Mouse (Mus musculus) right cerebral cortex, postnatal 10 days (tissue): ENCODE measurements around the gene Pla2g3.
A peak's percentile ranks its signal among the peaks of the same experiment; 100 is the strongest.

Experiments
- DNase-seq, 2 experiments: peaks; one replicate each; pipeline ENCODE4 v3.0.0; 2021; ENCODE audit warnings: low spot score in 2 of 2

Pla2g3 gene

DNA sequence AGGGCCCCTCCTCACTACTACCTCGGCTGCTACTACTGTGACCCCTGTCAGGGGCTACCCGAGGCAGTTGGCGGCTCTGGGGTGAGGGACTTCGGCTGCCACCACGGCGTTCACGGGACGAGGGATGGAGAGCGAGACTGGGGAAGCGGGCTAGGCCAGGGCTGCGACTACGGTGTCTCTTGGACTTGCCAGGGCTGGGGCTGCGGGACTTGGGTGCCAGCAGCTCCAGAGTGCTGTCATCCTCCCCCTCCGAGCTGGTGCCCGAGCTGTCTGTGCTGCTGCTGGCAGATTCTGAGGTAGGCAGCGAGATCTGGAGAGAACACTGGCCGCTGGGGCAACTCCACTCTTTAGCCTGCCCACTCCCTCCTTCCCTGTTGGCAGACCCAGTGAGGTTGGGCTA lies 6.8 kb downstream of the Pla2g3 start:
- no peak for DNase-seq

DNA sequence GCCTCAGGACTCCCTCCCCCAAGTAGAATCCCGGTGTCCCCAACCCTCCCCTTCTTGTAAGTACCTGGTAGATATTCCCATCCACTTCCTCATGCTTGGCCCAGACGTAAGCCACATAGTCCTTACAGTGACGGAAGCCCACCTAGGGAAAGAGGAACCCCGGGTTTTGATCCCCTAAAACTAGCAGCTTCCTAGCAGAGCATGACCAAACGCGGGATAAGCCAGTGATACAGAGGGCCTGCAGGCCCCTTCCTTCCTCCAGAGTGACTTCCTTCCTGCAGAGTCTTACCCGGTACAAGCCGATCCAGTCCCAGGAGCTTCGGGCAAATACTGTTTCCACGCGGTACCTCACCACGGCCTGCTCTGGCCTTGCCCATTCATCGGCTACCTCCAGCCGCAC lies 7.4 kb downstream of the Pla2g3 start:
- DNase-seq, result no peak

DNA sequence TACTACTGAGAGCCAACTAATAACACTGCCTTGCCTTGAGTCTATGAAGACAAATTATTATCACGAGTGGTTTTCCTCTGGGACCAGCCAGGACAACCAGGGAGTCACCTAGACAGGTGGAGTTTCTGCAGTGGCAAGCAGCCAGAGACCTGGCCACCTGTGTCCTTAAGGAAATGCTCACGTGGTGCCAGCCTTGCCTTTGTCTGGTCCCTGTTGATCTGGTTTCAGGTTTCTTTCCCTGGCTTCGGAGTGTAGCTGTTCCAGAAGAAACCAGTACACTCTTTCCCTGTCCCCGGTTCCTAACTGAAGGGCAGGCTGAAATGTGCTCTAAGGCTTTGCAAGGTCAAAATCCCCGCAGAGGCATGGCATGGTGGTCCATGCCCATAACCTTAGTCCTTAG lies 8.7 kb downstream of the Pla2g3 start:
- no peak for DNase-seq

DNA sequence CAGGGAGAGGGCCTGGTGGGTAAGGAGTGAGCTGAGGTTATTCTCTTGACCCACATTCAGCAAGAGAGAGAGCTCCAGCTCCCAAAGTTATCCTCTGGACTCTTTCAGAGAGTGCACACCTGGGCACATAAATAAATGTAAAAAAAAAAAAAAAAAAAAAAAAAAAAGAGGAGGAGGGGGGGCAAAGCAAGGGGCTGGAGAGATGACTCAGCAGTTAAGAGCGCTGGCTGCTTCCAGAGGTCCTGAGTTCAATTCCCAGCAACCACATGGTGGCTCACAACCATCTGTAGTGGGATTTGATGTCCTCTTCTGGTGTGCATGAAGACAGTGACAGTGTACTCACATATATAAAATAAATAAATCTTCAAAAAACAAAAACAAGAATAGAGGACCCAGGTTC lies 9.2 kb downstream of the Pla2g3 start:
- DNase-seq, result no peak

DNA sequence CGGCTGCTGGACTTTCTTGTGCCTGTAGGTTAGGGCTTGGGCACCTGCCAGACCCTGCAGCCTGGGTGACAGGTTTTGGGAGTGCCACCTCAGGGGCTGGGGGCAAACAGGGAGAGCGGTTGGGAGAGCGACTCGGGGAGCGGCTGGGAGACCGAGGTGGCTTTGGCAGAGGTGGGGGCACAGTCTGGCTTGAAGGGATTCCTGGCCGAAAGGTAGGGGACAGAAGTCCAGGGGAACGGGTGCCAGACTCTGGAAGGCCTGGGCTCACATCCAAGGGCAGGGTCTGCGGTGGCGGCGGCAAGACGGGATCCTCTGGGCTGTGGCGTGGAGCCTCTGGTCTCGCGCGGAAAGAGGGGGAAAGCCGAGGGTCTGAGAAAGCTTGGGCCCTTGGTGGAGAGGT lies 14.0 kb downstream of the Pla2g3 start:
- no peak for DNase-seq

GRCm38 (mm10) chr11:3502459-3503072 lies 14.5 kb downstream of the Pla2g3 start:
- DNase-seq, result no peak

DNA sequence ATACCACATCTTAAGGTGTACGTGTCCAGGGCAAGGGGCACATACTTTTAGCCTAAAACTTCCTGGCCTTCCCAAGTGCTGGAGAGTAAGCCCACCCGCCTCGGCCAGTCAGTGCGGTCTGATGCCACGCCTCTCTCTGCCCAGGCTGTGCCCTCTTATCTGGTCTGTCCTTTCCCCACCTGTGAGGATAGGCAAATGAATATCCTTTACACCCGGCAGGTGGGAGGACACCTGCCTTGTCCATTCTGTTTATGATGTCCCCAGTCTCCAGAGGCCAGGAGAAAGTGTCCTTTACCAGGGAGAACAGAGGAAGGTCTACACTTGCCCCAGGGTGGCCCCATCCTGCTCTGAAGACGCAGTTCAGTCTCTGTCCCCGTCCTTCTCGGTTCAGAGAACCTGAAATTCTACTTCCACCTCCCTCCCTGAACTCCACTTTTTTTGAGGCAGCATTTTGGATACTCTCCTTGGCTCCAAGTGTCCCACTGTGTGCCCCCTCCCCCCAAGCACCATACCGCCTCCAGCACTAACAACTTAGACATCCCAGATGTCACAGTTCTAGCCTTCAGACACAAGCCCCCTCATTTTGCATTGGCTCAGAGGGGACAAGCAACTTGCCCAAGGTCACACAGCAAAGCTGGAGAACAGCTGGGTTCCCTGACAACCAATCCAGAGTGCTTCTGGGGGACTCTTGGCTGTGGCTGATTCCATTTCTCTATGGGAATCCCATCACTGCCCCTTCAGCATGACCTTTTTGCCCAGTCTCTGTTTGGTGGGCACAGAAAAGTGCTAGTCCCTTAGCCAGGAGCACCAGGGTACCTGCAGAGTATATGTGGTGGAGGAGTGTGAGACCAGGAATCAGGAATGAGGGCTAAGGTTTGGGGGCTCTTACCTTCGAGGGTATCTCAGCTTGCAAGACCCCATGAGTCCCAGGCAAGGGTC lies 15.9 kb downstream of the Pla2g3 start:
- DNase-seq, result no peak

DNA sequence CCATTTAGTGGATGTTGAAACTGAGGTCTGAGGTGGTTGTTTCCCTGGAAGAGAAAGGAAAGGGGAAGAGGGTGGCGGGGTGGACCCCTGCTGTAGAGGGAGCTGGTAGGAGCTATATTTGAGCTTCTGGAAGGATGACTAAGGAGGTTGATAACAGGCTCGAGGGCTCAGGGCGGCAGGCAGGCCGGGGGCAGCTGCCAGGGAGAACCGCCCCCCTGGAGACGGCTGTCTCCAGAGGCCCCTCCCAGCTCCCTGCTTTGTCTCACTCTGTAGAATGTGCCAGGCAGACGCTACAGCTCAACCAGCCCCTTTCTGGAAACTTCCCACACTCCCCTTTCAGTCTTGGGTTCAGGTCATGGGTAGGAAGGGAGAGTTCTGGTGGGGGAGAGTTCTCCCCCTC lies 20.1 kb downstream of the Pla2g3 start:
- DNase-seq, result no peak

- DNase-seq, result no peak
These were observed 21.3 kb downstream of the Pla2g3 start for GRCm38 (mm10) chr11:3509181-3510085.

- no peak for DNase-seq
These were observed 22.2 kb downstream of the Pla2g3 start for GRCm38 (mm10) chr11:3510321-3510720.

DNA sequence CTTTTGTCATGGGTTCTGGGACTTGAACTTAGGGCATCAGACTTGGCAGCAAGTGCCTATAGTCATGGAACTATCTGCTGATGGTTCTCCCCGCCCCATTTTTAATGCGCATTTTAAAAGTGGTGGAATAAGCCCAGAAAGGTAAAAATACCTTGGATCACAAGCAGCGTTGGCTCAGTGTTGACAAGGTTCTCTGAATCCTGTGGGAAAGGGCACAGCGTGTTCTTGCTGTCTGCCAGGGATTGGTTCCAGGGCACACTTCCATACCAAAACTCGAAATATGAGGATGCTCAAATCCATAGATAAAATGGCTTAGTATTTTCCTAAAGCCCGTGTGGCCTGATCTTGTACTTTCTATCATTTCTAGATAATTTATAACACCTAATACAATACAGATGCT lies 25.2 kb downstream of the Pla2g3 start:
- DNase-seq, result no peak

- peak; percentile 92 to 93 for DNase-seq
These were observed 26.5 kb downstream of the Pla2g3 start, which contains the start of gene Selenom for GRCm38 (mm10) chr11:3514529-3515054. TSS of gene Selenom (plus strand) at chr11:3514684.

DNA sequence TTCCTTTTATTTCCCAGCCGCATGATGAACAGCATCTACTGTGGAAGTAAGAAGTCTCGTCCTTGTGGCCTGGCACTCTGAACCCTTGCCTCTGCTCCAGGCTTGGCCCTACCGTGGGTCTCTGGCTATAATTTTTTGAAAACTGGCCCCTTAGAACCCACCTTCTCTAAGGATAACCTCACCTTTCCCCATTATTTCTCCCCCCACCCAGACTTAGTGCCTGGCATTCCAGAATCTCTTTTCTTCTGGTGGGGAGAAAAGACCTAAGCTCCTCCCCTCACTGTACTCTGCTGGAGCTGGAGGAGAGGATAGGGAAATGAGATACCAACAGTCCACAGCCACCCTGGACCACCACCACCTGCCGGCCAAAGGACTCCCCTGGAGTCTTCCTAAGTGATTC lies 27.1 kb downstream of the Pla2g3 start:
- DNase-seq, result no peak

DNA sequence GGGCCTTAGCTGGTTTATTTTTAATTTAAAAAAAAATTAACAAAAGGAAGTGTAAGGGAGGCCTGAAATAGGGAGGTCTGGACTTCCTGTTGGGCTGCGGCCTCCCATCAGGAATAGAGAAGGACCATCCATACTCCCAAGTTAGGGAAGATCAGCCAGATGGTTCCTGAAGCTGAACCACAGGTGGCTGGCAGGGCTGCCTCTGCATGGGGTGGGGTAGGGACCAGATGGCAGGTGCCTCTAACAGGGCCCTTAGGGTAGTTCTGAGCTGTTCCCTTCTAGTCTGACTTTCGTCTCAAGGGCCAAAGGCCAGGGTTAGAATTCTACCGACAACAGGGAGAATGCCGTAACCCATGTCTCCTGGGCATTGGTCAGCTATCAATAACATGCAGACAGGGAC lies 27.6 kb downstream of the Pla2g3 start:
- no peak for DNase-seq

DNA sequence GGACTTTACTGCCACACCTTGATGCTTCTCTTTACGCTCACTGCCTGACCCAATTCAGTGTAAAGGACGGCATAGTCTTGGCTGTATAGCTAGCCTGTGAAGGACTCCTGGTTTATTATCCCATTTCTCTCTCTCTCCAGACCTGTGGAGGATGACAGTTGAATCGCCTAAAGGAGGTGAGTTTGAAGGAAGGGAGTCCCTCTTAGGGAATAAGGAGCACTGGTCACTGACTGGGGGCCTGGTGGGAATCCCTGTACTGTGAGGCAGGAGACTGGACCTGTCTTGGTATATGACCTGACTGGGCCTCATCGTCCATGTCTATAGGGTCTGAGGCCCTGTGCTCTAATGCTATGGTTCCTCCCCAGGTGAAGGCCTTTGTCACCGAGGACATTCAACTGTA lies 28.0 kb downstream of the Pla2g3 start:
- no peak for DNase-seq

- no peak for DNase-seq
These were observed 29.1 kb downstream of the Pla2g3 start for GRCm38 (mm10) chr11:3516859-3517845.

DNA sequence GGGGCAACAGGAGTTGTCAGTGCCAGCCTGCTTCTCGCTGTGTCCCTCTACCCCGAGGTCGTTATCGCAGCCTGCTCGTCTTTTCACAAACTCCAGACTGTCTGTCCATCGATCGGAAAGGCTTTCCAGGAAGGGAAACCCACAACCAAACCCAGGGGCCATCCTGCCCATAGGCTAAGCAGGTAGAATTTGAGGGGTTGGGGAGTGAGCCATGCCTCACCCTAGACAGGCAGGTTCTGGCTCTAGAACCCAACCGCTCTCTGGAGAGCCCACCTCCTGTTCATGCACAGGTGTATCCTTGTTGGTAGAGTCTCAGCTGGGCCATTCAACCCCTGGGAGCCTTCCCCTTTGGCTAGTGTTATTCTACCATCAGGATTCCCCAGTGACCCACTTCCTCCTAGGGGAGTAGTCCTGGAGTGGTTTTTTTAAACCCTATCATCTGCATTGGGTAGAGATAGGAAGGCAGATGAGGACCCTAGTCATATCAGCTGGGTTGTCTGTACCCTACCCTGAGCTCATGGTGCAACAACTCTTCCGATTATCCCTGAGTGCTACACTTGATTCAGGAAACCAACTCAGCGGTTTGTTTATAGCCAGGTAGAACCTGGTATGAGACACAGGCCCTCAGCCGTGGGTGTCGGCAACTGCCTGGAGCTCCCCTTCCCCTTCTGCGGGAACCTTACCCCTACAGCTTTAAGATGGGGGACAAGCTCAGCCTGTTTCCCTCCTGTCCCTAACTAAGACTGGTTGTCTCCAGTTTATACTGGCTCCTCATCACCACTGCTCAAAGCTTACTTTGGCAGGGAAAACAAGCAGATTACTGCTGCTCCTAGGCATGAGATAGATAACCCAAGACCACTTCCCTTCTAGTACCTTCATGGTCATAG lies 30.0 kb downstream of the Pla2g3 start:
- DNase-seq, result no peak

- DNase-seq, result no peak
These were observed 31.1 kb downstream of the Pla2g3 start for GRCm38 (mm10) chr11:3519051-3519726.

DNA sequence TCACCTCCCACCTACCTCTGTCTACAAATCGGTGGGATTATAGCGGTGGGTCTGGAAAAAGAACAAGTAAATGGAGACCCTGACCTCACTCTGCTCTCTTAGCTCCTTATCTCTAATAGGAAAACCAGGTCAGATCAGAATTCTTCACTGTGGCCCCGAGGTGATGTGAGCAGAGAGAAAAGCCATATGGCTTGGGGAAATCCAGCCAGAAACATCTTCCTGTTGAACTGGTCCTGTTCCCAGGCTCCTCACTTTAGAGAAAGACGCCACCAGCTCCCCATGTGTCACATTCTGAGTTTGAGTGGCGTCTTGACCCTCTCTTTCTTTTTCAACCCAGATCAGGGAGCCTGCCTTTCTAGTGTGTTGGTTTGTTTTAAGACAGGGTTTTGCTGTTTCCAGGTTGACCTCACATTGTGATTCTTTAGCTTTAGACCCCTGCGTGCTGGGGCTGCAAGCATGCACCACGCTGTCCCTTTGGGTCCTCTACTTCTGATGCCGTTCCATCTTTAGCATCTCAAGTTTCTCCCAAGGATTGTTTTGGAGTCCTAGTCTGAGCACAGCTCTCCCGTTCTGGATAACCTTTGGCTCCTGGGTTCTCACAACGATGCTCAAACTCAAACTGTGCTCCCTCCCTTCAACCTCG lies 31.8 kb downstream of the Pla2g3 start:
- DNase-seq, result no peak
